Mouse (Mus musculus) forebrain, embryonic 13.5 days (tissue): Measurements from ENCODE around the gene Iqcf1. TPM values are rescaled to one million over a fixed set of nuclear protein-coding genes. Genes with fewer than 3 reads are reported as not detected.

ENCODE experiments used
- ATAC-seq: fragments of 200-750 bp; cut with Nextera tagmentation; 2 replicates; pipeline ENCODE4 v1.8.0; 2017
- H3K27ac ChIP-seq: fragments of 300-500 bp; sonication (generic); 2 replicates; pipeline ENCODE4 v1.5.1; 2015; ENCODE audit warnings: inconsistent platforms, mild to moderate bottlenecking, moderate library complexity
- H3K27me3 ChIP-seq: fragments of 300-500 bp; sonication (generic); 2 replicates; pipeline ENCODE4 v1.6.1; 2015; ENCODE audit warnings: mild to moderate bottlenecking, inconsistent platforms
- H3K36me3 ChIP-seq: fragments of 300-500 bp; sonication (generic); 2 replicates; pipeline ENCODE4 v1.6.1; 2015; ENCODE audit warnings: mild to moderate bottlenecking, inconsistent platforms; ENCODE audit not compliant: poor library complexity, severe bottlenecking
- H3K4me1 ChIP-seq: fragments of 300-500 bp; sonication (generic); 2 replicates; pipeline ENCODE4 v1.6.1; 2015; ENCODE audit warnings: inconsistent platforms
- H3K4me2 ChIP-seq: fragments of 300-500 bp; sonication (generic); 2 replicates; pipeline ENCODE4 v1.6.1; 2015; ENCODE audit warnings: inconsistent platforms, mild to moderate bottlenecking, moderate library complexity
- H3K4me3 ChIP-seq: fragments of 300-500 bp; sonication (generic); 2 replicates; pipeline ENCODE4 v1.5.1; 2015; ENCODE audit warnings: mild to moderate bottlenecking, inconsistent platforms
- H3K9ac ChIP-seq: fragments of 300-500 bp; sonication (generic); 2 replicates; pipeline ENCODE4 v1.6.1; 2015; ENCODE audit warnings: mild to moderate bottlenecking, inconsistent platforms
- H3K9me3 ChIP-seq: fragments of 300-500 bp; sonication (generic); replicated peaks from 2 replicates; pipeline ENCODE4 v1.6.1; 2016; ENCODE audit warnings: inconsistent platforms
- WGBS: fragments of 180-500 bp; shearing (Covaris S2); methylation state at CpG from one replicate; pipeline ENCODE4 v1.1.7; 2015; 5-methylcytosine and 5-hydroxymethylcytosine counted together
- polyA plus RNA-seq: library from polyadenylated mRNA; unstranded; fragments of >200 nt; fragmentation: Nextera tagmentation; extraction: Ambion mirVana; gene quantifications from 2 replicates; pipeline ENCODE4 v1.2.1, GENCODE M21; 2015

Gene Iqcf1
- polyA plus RNA-seq, 1 experiment from 2014 or later, result not detected

- Histone ChIP-seq H3K9me3 (no peaks in the 10 kb centered on the region), H3K4me2 (no peak overlapping the region), H3K4me3 (no peak overlapping the region), H3K36me3 (no peaks in the 10 kb centered on the region), H3K27me3 (no peaks in the 10 kb centered on the region), H3K9ac (no peak overlapping the region), H3K4me1 (no peaks in the 10 kb centered on the region), H3K27ac (no peak overlapping the region)
- WGBS, result 84% methylated on average over 22 of the region's 22 CpGs
- no peak for ATAC-seq
Measured at GRCm38 (mm10) chr9:106501846-106502245, 2.1 kb downstream of the Iqcf1 start.

GRCm38 (mm10) chr9:106504246-106504645 lies 4.5 kb downstream of the Iqcf1 start:
- Histone ChIP-seq H3K4me1 (no peaks in the 10 kb centered on the region), H3K4me3 (no peak overlapping the region), H3K4me2 (no peak overlapping the region), H3K27ac (no peak overlapping the region), H3K27me3 (no peaks in the 10 kb centered on the region), H3K36me3 (no peaks in the 10 kb centered on the region), H3K9ac (no peak overlapping the region), H3K9me3 (no peaks in the 10 kb centered on the region)
- no peak for ATAC-seq
- 81% methylated on average over 6 of the region's 6 CpGs for WGBS

- Histone ChIP-seq H3K9ac (no peak overlapping the region), H3K4me1 (0 out of 2 replicates have a peak, but pooled peaks cover 3% of the 10 kb centered on the region), H3K36me3 (no peaks in the 10 kb centered on the region), H3K9me3 (no peaks in the 10 kb centered on the region), H3K4me3 (no peak overlapping the region), H3K4me2 (no peak overlapping the region), H3K27ac (no peak overlapping the region), H3K27me3 (no peaks in the 10 kb centered on the region)
- 94% methylated on average over 10 of the region's 10 CpGs for WGBS
- no peak for ATAC-seq
Measured at GRCm38 (mm10) chr9:106509356-106509755, 9.6 kb downstream of the Iqcf1 start.

GRCm38 (mm10) chr9:106512729-106513450 lies 13.1 kb downstream of the Iqcf1 start:
- Histone ChIP-seq H3K4me2 (no peak overlapping the region), H3K9me3 (no peaks in the 10 kb centered on the region), H3K4me1 (0 out of 2 replicates have a peak, but pooled peaks cover 3% of the 10 kb centered on the region), H3K27ac (no peak overlapping the region; the same call in 1 of the 2 replicates), H3K27me3 (no peaks in the 10 kb centered on the region), H3K9ac (no peak overlapping the region), H3K36me3 (no peaks in the 10 kb centered on the region), H3K4me3 (no peak overlapping the region)
- WGBS, result 59% methylated on average over 13 of the region's 13 CpGs
- ATAC-seq, result no peak

- Histone ChIP-seq H3K4me2 (no peak overlapping the region), H3K4me3 (no peak overlapping the region), H3K27ac (no peak overlapping the region), H3K36me3 (no peaks in the 10 kb centered on the region), H3K9ac (no peak overlapping the region), H3K4me1 (0 out of 2 replicates have a peak, but pooled peaks cover 3% of the 10 kb centered on the region), H3K9me3 (no peaks in the 10 kb centered on the region), H3K27me3 (no peaks in the 10 kb centered on the region)
- WGBS, result 79% methylated on average over 6 of the region's 6 CpGs
- ATAC-seq, result no peak
Measured at GRCm38 (mm10) chr9:106513566-106513965, 13.8 kb downstream of the Iqcf1 start.

GRCm38 (mm10) chr9:106514273-106514672 lies 14.5 kb downstream of the Iqcf1 start, which contains the start of gene Iqcf5:
Gene Iqcf5, plus strand, starts transcription at chr9:106514573.
- Histone ChIP-seq H3K27me3 (no peaks in the 10 kb centered on the region), H3K4me3 (no peak within 1 kb of the TSS), H3K4me2 (no peak within 1 kb of the TSS), H3K36me3 (no peaks in the 10 kb centered on the region), H3K27ac (no peak within 1 kb of the TSS), H3K4me1 (0 out of 2 replicates have a peak, but pooled peaks cover 3% of the 10 kb centered on the region), H3K9me3 (no peaks in the 10 kb centered on the region), H3K9ac (no peak within 1 kb of the TSS)
- no peak for ATAC-seq
- 85% methylated on average over 4 of the region's 4 CpGs for WGBS

GRCm38 (mm10) chr9:106519433-106519832 lies 19.7 kb downstream of the Iqcf1 start:
- Histone ChIP-seq H3K27ac (no peak overlapping the region), H3K4me3 (no peak overlapping the region), H3K9ac (no peak overlapping the region), H3K4me2 (no peak overlapping the region), H3K36me3 (no peaks in the 10 kb centered on the region), H3K4me1 (no peaks in the 10 kb centered on the region), H3K9me3 (no peaks in the 10 kb centered on the region), H3K27me3 (no peaks in the 10 kb centered on the region)
- WGBS, result 93% methylated on average over 2 of the region's 2 CpGs
- ATAC-seq, result no peak

- no peak overlapping the region for H3K4me2 ChIP-seq
- 84% methylated on average over 8 of the region's 8 CpGs for WGBS
- no peaks in the 10 kb centered on the region for H3K9me3 ChIP-seq
- no peaks in the 10 kb centered on the region for H3K4me1 ChIP-seq
- H3K4me3 ChIP-seq, result no peak overlapping the region
- no peaks in the 10 kb centered on the region for H3K27me3 ChIP-seq
- ATAC-seq, result no peak
- no peak overlapping the region for H3K9ac ChIP-seq
- H3K36me3 ChIP-seq, result no peaks in the 10 kb centered on the region
- no peak overlapping the region for H3K27ac ChIP-seq
Measured at GRCm38 (mm10) chr9:106519909-106520308, 20.1 kb downstream of the Iqcf1 start.

GRCm38 (mm10) chr9:106531833-106532232 lies 32.1 kb downstream of the Iqcf1 start:
- no peak for ATAC-seq
- no peak overlapping the region for H3K4me3 ChIP-seq
- no peak overlapping the region for H3K9ac ChIP-seq
- H3K4me2 ChIP-seq, result no peak overlapping the region
- no peak overlapping the region for H3K27ac ChIP-seq
- H3K4me1 ChIP-seq, result no peaks in the 10 kb centered on the region
- H3K36me3 ChIP-seq, result no peaks in the 10 kb centered on the region
- H3K9me3 ChIP-seq, result no peaks in the 10 kb centered on the region
- no peaks in the 10 kb centered on the region for H3K27me3 ChIP-seq
- 20% methylated on average over 3 of the region's 3 CpGs for WGBS

GRCm38 (mm10) chr9:106534296-106534695 lies 34.5 kb downstream of the Iqcf1 start:
- no peak for ATAC-seq
- no peak overlapping the region for H3K27ac ChIP-seq
- H3K36me3 ChIP-seq, result no peaks in the 10 kb centered on the region
- H3K4me3 ChIP-seq, result no peak overlapping the region
- H3K9me3 ChIP-seq, result no peaks in the 10 kb centered on the region
- no peaks in the 10 kb centered on the region for H3K27me3 ChIP-seq
- 90% methylated on average over 7 of the region's 7 CpGs for whole genome bisulfite sequencing
- no peaks in the 10 kb centered on the region for H3K4me1 ChIP-seq
- H3K4me2 ChIP-seq, result no peak overlapping the region
- no peak overlapping the region for H3K9ac ChIP-seq

- Histone ChIP-seq H3K36me3 (no peaks in the 10 kb centered on the region), H3K27me3 (no peaks in the 10 kb centered on the region), H3K4me2 (no peak overlapping the region), H3K27ac (no peak overlapping the region), H3K4me3 (no peak overlapping the region), H3K4me1 (no peaks in the 10 kb centered on the region), H3K9ac (no peak overlapping the region), H3K9me3 (no peaks in the 10 kb centered on the region)
- WGBS, result 86% methylated on average over 11 of the region's 11 CpGs
- no peak for ATAC-seq
Measured at GRCm38 (mm10) chr9:106534975-106535374, 35.2 kb downstream of the Iqcf1 start.
